In genomic region chr12:30943057-30943986, GRCm38 (mm10) we compare ENCODE assay signal across 14 mouse cellular contexts. TPM values are rescaled to one million over a fixed set of nuclear protein-coding genes. Genes with fewer than 3 reads are reported as not detected.
DNase-seq lines count a peak whose midpoint lies in the region; ATAC-seq and TF ChIP-seq lines count a peak whose summit lies in the region.
"Had no signal": no experiment of that assay in that cellular context is flagged by ENCODE, and none has a peak within 500 bp of the region (broad histone marks: within the 10 kb centered on the region; RNA-seq: fewer than 3 reads in every experiment).

No protein-coding gene starts in this region.

- no peaks in the 10 kb centered on the region for H3K9me3 ChIP-seq in ES-Bruce4 (replicated peaks; ENCODE audit: control insufficient read depth, insufficient read depth, low read length, poor library complexity, severe bottlenecking)
- no peaks in the 10 kb centered on the region for H3K9me3 ChIP-seq in kidney, postnatal 0 days (replicated peaks; ENCODE audit: low read length)
- H3K9me3 ChIP-seq in liver, embryonic 16.5 days (replicated peaks; ENCODE audit: control insufficient read depth, low read length): no peaks in the 10 kb centered on the region
- H3K9me3 ChIP-seq in neural tube, embryonic 15.5 days (replicated peaks): no peaks in the 10 kb centered on the region
- no peaks in the 10 kb centered on the region for H3K9me3 ChIP-seq in embryonic facial prominence, embryonic 10.5 days
- H3K9me3 ChIP-seq: heart, embryonic 15.5 days; hindbrain, embryonic 13.5 days had no signal

- H3K4me1 ChIP-seq in ES-Bruce4 (ENCODE audit: control insufficient read depth, insufficient read depth, low read length): no peaks in the 10 kb centered on the region
- no peaks in the 10 kb centered on the region for H3K4me1 ChIP-seq in kidney, postnatal 0 days (replicated peaks; ENCODE audit: insufficient read depth, low read length)
- H3K4me1 ChIP-seq in liver, embryonic 16.5 days (ENCODE audit: control insufficient read depth, low read depth, low read length): no peaks in the 10 kb centered on the region
- no peaks in the 10 kb centered on the region for H3K4me1 ChIP-seq in neural tube, embryonic 15.5 days
- peaks cover 7% of the 10 kb centered on the region for H3K4me1 ChIP-seq in embryonic facial prominence, embryonic 10.5 days
- H3K4me1 ChIP-seq: heart, embryonic 15.5 days; hindbrain, embryonic 13.5 days had no signal

- 78% methylated on average over 14 of the region's 14 CpGs for WGBS in kidney, postnatal 0 days
- 80% methylated on average over 14 of the region's 14 CpGs for WGBS in liver, embryonic 16.5 days (ENCODE audit: insufficient replicate concordance)
- 83% methylated on average over 14 of the region's 14 CpGs for WGBS in neural tube, embryonic 15.5 days
- WGBS in embryonic facial prominence, embryonic 10.5 days: 87% methylated on average over 14 of the region's 14 CpGs

- H3K9ac ChIP-seq in ES-Bruce4 (ENCODE audit: low read depth, poor library complexity, severe bottlenecking): no peak overlapping the region
- no peak overlapping the region for H3K9ac ChIP-seq in kidney, postnatal 0 days (ENCODE audit: low read depth, low read length)
- H3K9ac ChIP-seq in liver, embryonic 16.5 days (ENCODE audit: low read depth, low read length): no peak overlapping the region
- H3K9ac ChIP-seq in neural tube, embryonic 15.5 days (replicated peaks): no peak overlapping the region
- H3K9ac ChIP-seq: heart, embryonic 15.5 days; hindbrain, embryonic 13.5 days had no signal

- TF ChIP-seq CTCF in ES-Bruce4 (IDR thresholded peaks at IDR 0.05; ENCODE audit: low read depth, low read length): peak; percentile 18
- no peak for TF ChIP-seq CTCF in kidney, postnatal 0 days (IDR thresholded peaks at IDR 0.05; ENCODE audit: low read depth)

- H3K36me3 ChIP-seq in ES-Bruce4 (ENCODE audit: control insufficient read depth, insufficient read depth, low read length, poor library complexity, severe bottlenecking): no peaks in the 10 kb centered on the region
- H3K36me3 ChIP-seq in kidney, postnatal 0 days (ENCODE audit: insufficient read depth, low read length): 0 out of 2 replicates have a peak, but pooled peaks cover 10% of the 10 kb centered on the region
- H3K36me3 ChIP-seq in liver, embryonic 16.5 days (ENCODE audit: control insufficient read depth, insufficient read depth): peaks cover 33% of the 10 kb centered on the region
- peaks cover 54% of the 10 kb centered on the region for H3K36me3 ChIP-seq in neural tube, embryonic 15.5 days
- H3K36me3 ChIP-seq in embryonic facial prominence, embryonic 10.5 days (replicated peaks): peaks cover 34% of the 10 kb centered on the region
- H3K36me3 ChIP-seq: heart, embryonic 15.5 days had no signal

- H3K27me3 ChIP-seq in ES-Bruce4 (ENCODE audit: control insufficient read depth, insufficient read depth, low read length, poor library complexity, severe bottlenecking): no peaks in the 10 kb centered on the region
- H3K27me3 ChIP-seq in kidney, postnatal 0 days (ENCODE audit: insufficient read depth, low read length): no peaks in the 10 kb centered on the region
- no peaks in the 10 kb centered on the region for H3K27me3 ChIP-seq in liver, embryonic 16.5 days (ENCODE audit: control insufficient read depth, insufficient read depth, low read depth, low read length)
- no peaks in the 10 kb centered on the region for H3K27me3 ChIP-seq in neural tube, embryonic 15.5 days (replicated peaks)
- no peaks in the 10 kb centered on the region for H3K27me3 ChIP-seq in embryonic facial prominence, embryonic 10.5 days (replicated peaks; ENCODE audit: low read depth, poor library complexity, severe bottlenecking)
- H3K27me3 ChIP-seq: heart, embryonic 15.5 days; hindbrain, embryonic 13.5 days had no signal

- no peak overlapping the region for H3K4me2 ChIP-seq in kidney, postnatal 0 days (ENCODE audit: low read length)
- H3K4me2 ChIP-seq in liver, embryonic 16.5 days (ENCODE audit: low read depth, low read length): no peak overlapping the region
- no peak overlapping the region for H3K4me2 ChIP-seq in neural tube, embryonic 15.5 days
- H3K4me2 ChIP-seq: heart, embryonic 15.5 days; hindbrain, embryonic 13.5 days had no signal

- TF ChIP-seq POLR2A in ES-Bruce4 (IDR thresholded peaks at IDR 0.05; ENCODE audit: insufficient read depth, low read length): no peak

- no peak overlapping the region for H3K4me3 ChIP-seq in ES-Bruce4 (ENCODE audit: low read depth, low read length)
- H3K4me3 ChIP-seq in kidney, postnatal 0 days (replicated peaks; ENCODE audit: low read depth, low read length): no peak overlapping the region
- H3K4me3 ChIP-seq in liver, embryonic 16.5 days (ENCODE audit: low read depth, low read length): no peak overlapping the region
- no peak overlapping the region for H3K4me3 ChIP-seq in neural tube, embryonic 15.5 days (replicated peaks)
- H3K4me3 ChIP-seq in embryonic facial prominence, embryonic 10.5 days: no peak overlapping the region
- H3K4me3 ChIP-seq: heart, embryonic 15.5 days; hindbrain, embryonic 13.5 days had no signal

- ATAC-seq in kidney, postnatal 0 days (replicated peaks; ENCODE audit: low FRiP score, low read depth): peak; percentile 90
- ATAC-seq in liver, embryonic 16.5 days (ENCODE audit: low read depth): peak; percentile 89
- ATAC-seq in neural tube, embryonic 15.5 days (ENCODE audit: low FRiP score): no peak
- ATAC-seq: forebrain, embryonic 16.5 days; lung, postnatal 0 days had no signal

- H3K27ac ChIP-seq in ES-Bruce4 (ENCODE audit: insufficient read depth, low read length): no peak overlapping the region
- H3K27ac ChIP-seq in kidney, postnatal 0 days: peak overlapping the region; percentile 43; the same call in 1 of the 2 replicates
- H3K27ac ChIP-seq in liver, embryonic 16.5 days (ENCODE audit: low read length): peak overlapping the region; percentile 66
- H3K27ac ChIP-seq in neural tube, embryonic 15.5 days (replicated peaks): no peak overlapping the region
- H3K27ac ChIP-seq in embryonic facial prominence, embryonic 10.5 days (replicated peaks): no peak overlapping the region
- H3K27ac ChIP-seq: heart, embryonic 15.5 days; hindbrain, embryonic 13.5 days had no signal

- TF ChIP-seq EP300 in ES-Bruce4 (IDR thresholded peaks at IDR 0.05; ENCODE audit: insufficient read depth, low read depth, low read length): no peak

- peak; percentile 23 for DNase-seq in ZHBTc4 (ENCODE audit: low read depth, low spot score)
- DNase-seq in kidney, postnatal 0 days (ENCODE audit: low spot score): peak; percentile 32
- no peak for DNase-seq in embryonic facial prominence, embryonic 10.5 days (ENCODE audit: low spot score)
- DNase-seq in cerebellum, postnatal 10 days: no peak
- DNase-seq in layer of hippocampus, adult 9-11 months: no peak
- DNase-seq: adrenal gland, postnatal 25 days; left cerebral cortex, postnatal 4 days had no signal

RNA-seq across cellular contexts. Expression of gene Sh3yl1, which starts 31.9 kb away (rescaled TPM):
- 11.3 and 13.2 TPM in 2 replicates for polyA plus RNA-seq in ES-Bruce4 (2011; ENCODE audit: insufficient read depth, insufficient read length, low read depth, missing spikeins)
- polyA plus RNA-seq in kidney, postnatal 0 days (2015; fragmentation: Nextera tagmentation; extraction: Ambion mirVana): 46.1 and 49.5 TPM in 2 replicates
- 39.7 and 41.2 TPM in 2 replicates for polyA plus RNA-seq in liver, embryonic 16.5 days (2015; fragmentation: Nextera tagmentation; extraction: Ambion mirVana)
- polyA plus RNA-seq in neural tube, embryonic 15.5 days (2015; fragmentation: Nextera tagmentation; extraction: Ambion mirVana): 44.7 and 48.6 TPM in 2 replicates
- polyA plus RNA-seq in embryonic facial prominence, embryonic 10.5 days (2016; fragmentation: Nextera tagmentation; extraction: Ambion mirVana): 17.7 and 18.4 TPM in 2 replicates

RNA-seq across cellular contexts. Expression of gene Acp1, which starts 31.9 kb away (rescaled TPM):
- polyA plus RNA-seq in ES-Bruce4 (2011; ENCODE audit: insufficient read depth, insufficient read length, low read depth, missing spikeins): 105 and 121 TPM in 2 replicates
- 153 and 155 TPM in 2 replicates for polyA plus RNA-seq in kidney, postnatal 0 days (2015; fragmentation: Nextera tagmentation; extraction: Ambion mirVana)
- polyA plus RNA-seq in liver, embryonic 16.5 days (2015; fragmentation: Nextera tagmentation; extraction: Ambion mirVana): 235 and 271 TPM in 2 replicates
- 100 and 114 TPM in 2 replicates for polyA plus RNA-seq in neural tube, embryonic 15.5 days (2015; fragmentation: Nextera tagmentation; extraction: Ambion mirVana)
- 237 and 238 TPM in 2 replicates for polyA plus RNA-seq in embryonic facial prominence, embryonic 10.5 days (2016; fragmentation: Nextera tagmentation; extraction: Ambion mirVana)

RNA-seq across cellular contexts. Expression of gene Alkal2, which starts 59.2 kb away (rescaled TPM):
- polyA plus RNA-seq in ES-Bruce4 (2011; ENCODE audit: insufficient read depth, insufficient read length, low read depth, missing spikeins): not detected in 2 replicates
- polyA plus RNA-seq in kidney, postnatal 0 days (2015; fragmentation: Nextera tagmentation; extraction: Ambion mirVana): 0.43 and 0.58 TPM in 2 replicates
- polyA plus RNA-seq in liver, embryonic 16.5 days (2015; fragmentation: Nextera tagmentation; extraction: Ambion mirVana): not detected in 2 replicates
- polyA plus RNA-seq in neural tube, embryonic 15.5 days (2015; fragmentation: Nextera tagmentation; extraction: Ambion mirVana): 1.6 and 1.7 TPM in 2 replicates
- 4.1 and 8.7 TPM in 2 replicates for polyA plus RNA-seq in embryonic facial prominence, embryonic 10.5 days (2016; fragmentation: Nextera tagmentation; extraction: Ambion mirVana)
- polyA plus RNA-seq: hindbrain, embryonic 13.5 days had no signal

Comparison
In these comparisons a context has a peak if more than half of its experiments do, and no peak if none do; other contexts are left out.
1. H3K27ac ChIP-seq: peak in kidney, postnatal 0 days (single experiment) and liver, embryonic 16.5 days (single experiment); none in ES-Bruce4 (single experiment), neural tube, embryonic 15.5 days (single experiment) and embryonic facial prominence, embryonic 10.5 days (single experiment).
2. DNase-seq: peak in ZHBTc4 (single experiment) and kidney, postnatal 0 days (single experiment); none in embryonic facial prominence, embryonic 10.5 days (single experiment), cerebellum, postnatal 10 days (0 of 2) and layer of hippocampus, adult 9-11 months (single experiment).